Mouse (Mus musculus) lung, postnatal 0 days (tissue): ENCODE measurements at regions not wholly inside any gene's neighbourhood (a gene's known extent, or its start where the extent isn't known, plus 50 kb on each side); places are given as distances from the start of the nearest gene placed in this dataset.

Experiments used
- ATAC-seq: fragments of 200-750 bp; cut with Nextera tagmentation; 2 replicates; pipeline ENCODE4 v1.8.0; 2017; ENCODE audit warnings: moderate library complexity
- DNase-seq: peaks from one replicate; pipeline ENCODE4 v3.0.0-alpha.2; 2016; ENCODE audit warnings: low spot score
- H3K27ac ChIP-seq: fragments of 300-500 bp; sonication (generic); 2 replicates; pipeline ENCODE4 v1.5.1; 2014; ENCODE audit warnings: antibody characterized with exemption, mild to moderate bottlenecking, low read length, mixed read lengths
- H3K27me3 ChIP-seq: fragments of 300-500 bp; sonication (generic); replicated peaks from 2 replicates; pipeline ENCODE4 v1.6.1; 2014; ENCODE audit warnings: low read length, mixed read lengths; ENCODE audit not compliant: insufficient read depth
- H3K36me3 ChIP-seq: fragments of 300-500 bp; sonication (generic); 2 replicates; pipeline ENCODE4 v1.6.1; 2014; ENCODE audit warnings: low read length, mixed read lengths; ENCODE audit not compliant: insufficient read depth
- H3K4me1 ChIP-seq: fragments of 300-500 bp; sonication (generic); 2 replicates; pipeline ENCODE4 v1.6.1; 2014; ENCODE audit warnings: antibody characterized with exemption, low read depth, low read length, mixed read lengths; ENCODE audit not compliant: insufficient read depth
- H3K4me2 ChIP-seq: fragments of 300-500 bp; sonication (generic); replicated peaks from 2 replicates; pipeline ENCODE4 v1.6.1; 2014; ENCODE audit warnings: low read depth, mild to moderate bottlenecking, low read length, moderate library complexity, mixed read lengths
- H3K4me3 ChIP-seq: fragments of 300-500 bp; sonication (generic); 2 replicates; pipeline ENCODE4 v1.5.1; 2014; ENCODE audit warnings: low read depth, low read length
- H3K9ac ChIP-seq: fragments of 300-500 bp; sonication (generic); replicated peaks from 2 replicates; pipeline ENCODE4 v1.6.1; 2014; ENCODE audit warnings: low read depth, mild to moderate bottlenecking
- H3K9me3 ChIP-seq: fragments of 300-500 bp; sonication (generic); 2 replicates; pipeline ENCODE4 v1.6.1; 2016; ENCODE audit warnings: low read length, mixed read lengths
- CTCF ChIP-seq: IDR thresholded peaks from 2 replicates; pipeline ENCODE4 v1.5.1; 2016; ENCODE audit warnings: antibody characterized with exemption, mild to moderate bottlenecking
- EP300 ChIP-seq: IDR thresholded peaks from 2 replicates; pipeline ENCODE4 v1.6.1; 2016; ENCODE audit warnings: antibody characterized with exemption, mild to moderate bottlenecking, control low read depth
- WGBS: fragments of 180-500 bp; shearing (Covaris S2); extraction: QIAGEN DNeasy Blood & Tissue Kit; methylation state at CpG from one replicate; pipeline ENCODE4 v1.1.7; 2014; 5-methylcytosine and 5-hydroxymethylcytosine counted together

DNA sequence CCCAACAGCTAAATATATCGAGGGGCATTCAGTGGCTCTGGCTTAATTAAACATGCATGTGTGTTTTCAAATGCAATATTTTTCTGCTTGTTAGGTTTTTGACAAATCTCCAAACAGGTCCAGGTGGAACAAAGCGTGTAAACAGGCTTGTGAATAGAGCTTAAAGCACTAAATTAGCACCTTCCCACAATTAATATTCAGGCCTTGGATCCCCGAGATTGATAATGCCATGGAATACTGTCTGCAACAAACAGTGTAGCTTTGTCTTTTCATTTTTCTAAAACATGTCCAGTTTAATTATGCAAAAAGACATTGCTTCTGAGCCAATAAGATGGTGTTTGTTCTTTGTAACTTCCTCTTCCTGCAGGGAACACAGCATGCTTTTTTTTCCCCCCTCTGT, 258.9 kb downstream of the Barhl2 start:
- H3K4me1 ChIP-seq = no peaks in the 10 kb centered on the region
- H3K9me3 ChIP-seq = no peaks in the 10 kb centered on the region
- WGBS = 85% methylated on average over 3 of the region's 3 CpGs
- no peak overlapping the region for H3K4me3 ChIP-seq
- H3K27ac ChIP-seq = no peak overlapping the region
- no peaks in the 10 kb centered on the region for H3K27me3 ChIP-seq
- no peak overlapping the region for H3K4me2 ChIP-seq
- ATAC-seq (no peak), DNase-seq (no peak)
- no peaks in the 10 kb centered on the region for H3K36me3 ChIP-seq
- no peak overlapping the region for H3K9ac ChIP-seq
- TF ChIP-seq CTCF = no peak
- TF ChIP-seq EP300 = no peak

DNA sequence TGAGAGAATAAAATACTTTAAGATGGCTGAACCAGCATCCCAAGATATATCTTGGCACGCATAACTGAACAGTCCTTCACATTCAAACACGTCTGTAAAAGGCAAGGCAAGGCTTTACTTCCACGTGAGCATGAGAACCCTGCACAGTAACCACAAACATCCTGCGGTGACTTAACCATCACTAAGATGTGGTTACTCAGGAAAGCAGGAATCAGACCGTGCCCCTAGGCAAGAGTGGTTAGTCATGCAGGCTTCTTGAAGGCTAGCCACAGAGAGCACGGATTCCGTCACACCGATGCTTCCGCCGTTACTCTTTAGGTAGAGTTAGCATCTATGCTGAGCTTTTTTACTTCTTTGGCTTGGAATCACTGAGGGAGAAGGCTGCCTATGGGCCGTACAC, 266.8 kb downstream of the Barhl2 start:
- no peaks in the 10 kb centered on the region for H3K4me1 ChIP-seq
- H3K4me3 ChIP-seq = no peak overlapping the region
- H3K27ac ChIP-seq = no peak overlapping the region
- WGBS = 86% methylated on average over 11 of the region's 11 CpGs
- H3K36me3 ChIP-seq = no peaks in the 10 kb centered on the region
- no peaks in the 10 kb centered on the region for H3K9me3 ChIP-seq
- H3K4me2 ChIP-seq = no peak overlapping the region
- DNase-seq (no peak), ATAC-seq (no peak)
- H3K27me3 ChIP-seq = no peaks in the 10 kb centered on the region
- no peak overlapping the region for H3K9ac ChIP-seq
- TF ChIP-seq CTCF (no peak), EP300 (no peak)

DNA sequence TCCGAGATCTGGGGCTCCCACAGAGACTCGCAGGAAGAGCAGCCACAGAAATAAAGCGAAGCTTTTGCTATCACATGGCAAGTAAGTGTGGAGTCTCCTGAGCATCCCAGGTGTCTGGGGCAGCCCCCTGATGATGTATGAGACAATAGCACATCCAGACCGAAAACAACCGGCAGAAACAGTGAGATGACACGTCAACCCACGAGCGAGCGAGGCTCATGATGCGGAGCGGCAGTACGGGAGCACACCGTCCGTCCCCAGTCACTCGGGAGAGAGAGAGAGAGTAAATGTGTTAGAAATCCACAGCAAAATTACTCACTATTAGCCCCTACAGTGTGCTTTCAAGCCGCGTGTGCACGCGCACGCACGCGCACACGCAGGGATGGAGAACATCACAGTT, 276.2 kb downstream of the Barhl2 start:
- ATAC-seq = no peak
- no peak for DNase-seq
- Histone ChIP-seq H3K9me3 (no peaks in the 10 kb centered on the region), H3K4me3 (no peak overlapping the region), H3K4me1 (no peaks in the 10 kb centered on the region), H3K27me3 (no peaks in the 10 kb centered on the region), H3K4me2 (no peak overlapping the region), H3K27ac (no peak overlapping the region), H3K9ac (no peak overlapping the region), H3K36me3 (no peaks in the 10 kb centered on the region)
- TF ChIP-seq CTCF (no peak), EP300 (no peak)
- 91% methylated on average over 23 of the region's 23 CpGs for WGBS

DNA sequence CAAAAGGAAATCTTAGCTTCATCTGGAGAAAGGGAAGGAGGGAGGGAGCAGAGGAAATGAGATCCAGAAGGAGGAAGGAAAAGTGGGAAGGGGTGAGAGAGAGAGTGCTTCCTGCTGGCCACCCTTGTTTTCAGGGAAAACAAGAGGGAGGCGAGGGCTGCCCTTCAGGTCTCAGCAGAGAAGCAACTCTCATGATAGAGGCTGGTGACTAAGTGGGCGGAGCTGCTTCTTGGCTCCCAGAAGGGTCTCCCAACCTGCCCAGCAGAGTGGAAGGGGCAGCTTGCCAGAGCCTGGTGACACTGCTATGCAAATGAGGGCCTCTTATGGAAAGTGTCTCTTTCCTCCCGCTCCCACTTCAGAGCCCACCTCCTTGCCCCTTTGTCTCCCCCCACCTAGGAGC, 285.8 kb downstream of the Barhl2 start:
- Histone ChIP-seq H3K9ac (no peak overlapping the region), H3K4me3 (no peak overlapping the region), H3K9me3 (no peaks in the 10 kb centered on the region), H3K4me1 (0 out of 2 replicates have a peak, but pooled peaks cover 4% of the 10 kb centered on the region), H3K27me3 (no peaks in the 10 kb centered on the region), H3K4me2 (no peak overlapping the region), H3K36me3 (no peaks in the 10 kb centered on the region), H3K27ac (no peak overlapping the region)
- 11% methylated on average over 3 of the region's 3 CpGs for WGBS
- no peak for TF ChIP-seq EP300
- no peak for TF ChIP-seq CTCF
- no peak for ATAC-seq
- DNase-seq = peak; percentile 33

DNA sequence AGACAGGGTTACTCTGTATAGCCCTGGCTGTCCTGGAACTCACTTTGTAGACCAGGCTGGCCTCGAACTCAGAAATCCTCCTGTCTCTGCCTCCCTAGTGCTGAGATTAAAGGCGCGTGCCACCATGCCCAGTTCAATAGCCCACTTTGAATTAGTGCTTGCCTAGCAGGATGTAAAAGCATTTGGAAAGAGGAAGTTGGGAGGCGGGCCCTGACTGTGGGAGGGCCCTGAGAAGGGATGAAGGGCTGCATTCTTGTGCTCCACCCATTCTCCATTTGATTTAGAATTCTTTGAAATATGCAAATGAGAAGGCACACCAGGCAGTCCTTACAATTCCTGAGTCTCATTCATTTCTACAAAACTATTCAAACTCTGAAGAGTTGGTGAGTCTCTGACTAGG, 287.6 kb downstream of the Barhl2 start:
- no peaks in the 10 kb centered on the region for H3K9me3 ChIP-seq
- 91% methylated on average over 4 of the region's 4 CpGs for WGBS
- H3K9ac ChIP-seq = no peak overlapping the region
- no peak for TF ChIP-seq CTCF
- TF ChIP-seq EP300 = no peak
- no peaks in the 10 kb centered on the region for H3K27me3 ChIP-seq
- H3K27ac ChIP-seq = no peak overlapping the region
- no peak for DNase-seq
- ATAC-seq = no peak
- H3K4me1 ChIP-seq = 0 out of 2 replicates have a peak, but pooled peaks cover 4% of the 10 kb centered on the region
- no peak overlapping the region for H3K4me2 ChIP-seq
- no peaks in the 10 kb centered on the region for H3K36me3 ChIP-seq
- no peak overlapping the region for H3K4me3 ChIP-seq

DNA sequence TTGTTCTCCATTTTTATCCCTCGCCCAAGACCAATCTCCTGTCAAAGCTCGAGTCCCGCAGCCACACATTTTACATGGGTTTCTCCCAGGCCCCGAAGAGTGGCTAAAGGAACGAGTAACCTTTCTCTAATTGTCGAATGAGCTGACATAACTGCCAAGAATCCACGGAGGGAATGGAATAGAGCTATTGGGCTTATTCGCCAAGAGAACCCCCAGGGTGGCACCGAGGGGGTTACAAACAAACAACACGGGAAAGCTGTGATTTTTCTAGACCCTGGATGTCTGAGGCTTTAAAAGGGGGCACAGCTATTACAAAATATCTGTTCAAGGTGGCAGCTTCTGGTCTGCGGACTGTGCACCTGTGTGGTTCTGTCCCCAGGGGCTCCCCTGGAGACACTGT, 290.4 kb downstream of the Barhl2 start:
- Histone ChIP-seq H3K27ac (no peak overlapping the region), H3K36me3 (no peaks in the 10 kb centered on the region), H3K4me2 (no peak overlapping the region), H3K27me3 (no peaks in the 10 kb centered on the region), H3K9ac (no peak overlapping the region), H3K9me3 (no peaks in the 10 kb centered on the region), H3K4me1 (0 out of 2 replicates have a peak, but pooled peaks cover 4% of the 10 kb centered on the region), H3K4me3 (no peak overlapping the region)
- DNase-seq = no peak
- no peak for ATAC-seq
- WGBS = 81% methylated on average over 11 of the region's 11 CpGs
- TF ChIP-seq EP300 (no peak), CTCF (no peak)

DNA sequence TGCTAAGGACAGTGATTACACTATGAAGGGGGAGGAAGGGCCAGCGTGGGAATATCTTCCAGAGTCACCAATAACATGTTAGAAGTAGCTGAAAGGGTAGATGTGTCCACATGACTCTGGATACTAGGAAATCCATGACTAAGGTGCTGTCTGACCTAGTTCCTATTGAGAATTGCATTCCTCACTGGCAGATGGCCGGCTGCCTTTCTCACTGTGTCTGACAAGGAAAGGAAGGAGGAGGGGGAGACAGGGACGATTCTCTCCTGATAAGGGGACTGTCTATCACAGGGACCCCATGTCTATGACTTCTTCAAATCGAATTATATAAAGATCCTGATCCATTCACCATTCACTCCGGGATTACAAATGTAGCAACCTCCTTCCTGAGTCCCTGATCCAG, 289.9 kb downstream of the Zfp326 start:
- Histone ChIP-seq H3K9ac (no peak overlapping the region), H3K36me3 (no peaks in the 10 kb centered on the region), H3K4me3 (no peak overlapping the region), H3K4me2 (no peak overlapping the region), H3K4me1 (no peaks in the 10 kb centered on the region), H3K27ac (no peak overlapping the region), H3K27me3 (no peaks in the 10 kb centered on the region), H3K9me3 (no peaks in the 10 kb centered on the region)
- TF ChIP-seq EP300 (no peak), CTCF (no peak)
- DNase-seq = no peak
- no peak for ATAC-seq
- WGBS = 61% methylated on average over 5 of the region's 5 CpGs
